Mouse (Mus musculus) kidney, embryonic 14.5 days (tissue): ENCODE data around the gene Snx11. TPM values are rescaled to one million over a fixed set of nuclear protein-coding genes. Genes with fewer than 3 reads are reported as not detected.

Experiments used
- ATAC-seq: fragments of 200-750 bp; cut with Nextera tagmentation; 2 replicates; pipeline ENCODE4 v1.8.0; 2017; ENCODE audit warnings: moderate number of reproducible peaks, mild to moderate bottlenecking, moderate TSS enrichment, moderate library complexity; ENCODE audit not compliant: low FRiP score, low TSS enrichment
- H3K27ac ChIP-seq: fragments of 300-500 bp; sonication (generic); 2 replicates; pipeline ENCODE4 v1.5.1; 2014; ENCODE audit warnings: low read depth, mild to moderate bottlenecking, low read length, moderate library complexity, mixed read lengths
- H3K27me3 ChIP-seq: fragments of 300-500 bp; sonication (generic); 2 replicates; pipeline ENCODE4 v1.6.1; 2014; ENCODE audit warnings: mild to moderate bottlenecking, low read length; ENCODE audit not compliant: control insufficient read depth, insufficient read depth
- H3K36me3 ChIP-seq: fragments of 300-500 bp; sonication (generic); 2 replicates; pipeline ENCODE4 v1.6.1; 2014; ENCODE audit warnings: low read length, mixed read lengths; ENCODE audit not compliant: control insufficient read depth, insufficient read depth
- H3K4me1 ChIP-seq: fragments of 300-500 bp; sonication (generic); 2 replicates; pipeline ENCODE4 v1.6.1; 2014; ENCODE audit warnings: low read length, mixed read lengths; ENCODE audit not compliant: control insufficient read depth, insufficient read depth
- H3K4me2 ChIP-seq: fragments of 300-500 bp; sonication (generic); replicated peaks from 2 replicates; pipeline ENCODE4 v1.6.1; 2014; ENCODE audit warnings: low read depth, mild to moderate bottlenecking, low read length
- H3K4me3 ChIP-seq: fragments of 300-500 bp; sonication (generic); 2 replicates; pipeline ENCODE4 v1.5.1; 2014; ENCODE audit warnings: mild to moderate bottlenecking, low read length
- H3K9ac ChIP-seq: fragments of 300-500 bp; sonication (generic); 2 replicates; pipeline ENCODE4 v1.6.1; 2014; ENCODE audit warnings: low read depth, mild to moderate bottlenecking, low read length, moderate library complexity
- H3K9me3 ChIP-seq: fragments of 300-500 bp; sonication (generic); 2 replicates; pipeline ENCODE4 v1.6.1; 2016; ENCODE audit warnings: low read length; ENCODE audit not compliant: control insufficient read depth
- WGBS: fragments of 180-500 bp; shearing (Covaris S2); extraction: QIAGEN DNeasy Blood & Tissue Kit; methylation state at CpG from one replicate; pipeline ENCODE4 v1.1.7; 2014; 5-methylcytosine and 5-hydroxymethylcytosine counted together
- polyA plus RNA-seq: library from polyadenylated mRNA; unstranded; fragments of >200 nt; fragmentation: Nextera tagmentation; extraction: Ambion mirVana; gene quantifications from 2 replicates; pipeline ENCODE4 v1.2.1, GENCODE M21; 2014

Snx11 gene
- polyA plus RNA-seq, 1 experiment from 2014 or later = 10.2 TPM

DNA sequence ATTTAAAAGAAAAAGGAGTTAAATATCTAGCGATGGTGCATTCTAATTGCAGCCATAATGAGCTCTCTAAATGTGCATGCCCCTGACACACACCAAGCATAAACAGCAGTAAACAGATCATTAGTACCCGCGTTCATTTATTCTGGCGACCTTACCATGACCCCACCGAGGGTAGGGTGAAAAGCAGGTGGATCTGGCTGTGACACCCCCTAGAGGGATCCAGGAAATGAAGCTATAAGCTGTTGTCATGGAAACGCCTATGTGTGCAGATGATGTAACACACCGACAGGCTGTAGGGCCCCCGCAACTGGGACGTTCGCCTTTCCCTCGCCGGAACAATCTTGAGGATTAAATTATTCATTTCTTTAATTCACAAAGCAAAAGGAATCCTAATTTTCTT, 35.4 kb downstream of the Snx11 start:
- Histone ChIP-seq H3K36me3 (no peaks in the 10 kb centered on the region), H3K4me2 (0 out of 2 replicates have a peak overlapping the region, but pooled peaks have one; percentile 8), H3K4me1 (0 out of 2 replicates have a peak, but pooled peaks cover 8% of the 10 kb centered on the region), H3K9me3 (no peaks in the 10 kb centered on the region), H3K9ac (no peak overlapping the region), H3K27me3 (no peaks in the 10 kb centered on the region; the same call in 1 of the 2 replicates), H3K4me3 (no peak overlapping the region), H3K27ac (peak overlapping the region; percentile 78; the same call in 1 of the 2 replicates)
- ATAC-seq = no peak
- WGBS = 29% methylated on average over 12 of the region's 12 CpGs

DNA sequence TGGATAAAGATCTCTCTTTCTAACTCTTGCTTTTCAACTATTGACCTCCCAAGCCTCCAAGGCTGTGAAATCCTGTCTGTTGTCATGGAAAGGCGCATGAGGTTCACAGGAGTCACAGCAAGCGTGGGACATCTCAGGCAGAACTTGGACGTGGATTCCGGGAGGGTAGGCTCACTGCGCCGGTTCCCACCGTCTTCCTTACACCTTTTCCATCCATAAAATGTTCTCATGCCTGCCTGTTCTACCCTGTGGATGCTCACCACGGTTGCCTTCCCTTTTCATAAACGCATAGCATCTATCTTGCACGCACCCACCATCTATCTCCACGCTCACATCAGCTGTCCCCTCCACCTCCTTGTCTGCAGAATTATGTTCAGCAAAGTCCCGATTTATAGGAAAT, 36.6 kb downstream of the Snx11 start:
- no peak overlapping the region for H3K4me3 ChIP-seq
- no peak for ATAC-seq
- H3K27ac ChIP-seq = 0 out of 2 replicates have a peak overlapping the region, but pooled peaks have one; percentile 25
- no peak overlapping the region for H3K4me2 ChIP-seq
- no peaks in the 10 kb centered on the region for H3K36me3 ChIP-seq
- no peaks in the 10 kb centered on the region; the same call in 1 of the 2 replicates for H3K27me3 ChIP-seq
- no peak overlapping the region for H3K9ac ChIP-seq
- H3K9me3 ChIP-seq = no peaks in the 10 kb centered on the region
- WGBS = 55% methylated on average over 12 of the region's 12 CpGs
- peaks cover 14% of the 10 kb centered on the region; the same call in 1 of the 2 replicates for H3K4me1 ChIP-seq

DNA sequence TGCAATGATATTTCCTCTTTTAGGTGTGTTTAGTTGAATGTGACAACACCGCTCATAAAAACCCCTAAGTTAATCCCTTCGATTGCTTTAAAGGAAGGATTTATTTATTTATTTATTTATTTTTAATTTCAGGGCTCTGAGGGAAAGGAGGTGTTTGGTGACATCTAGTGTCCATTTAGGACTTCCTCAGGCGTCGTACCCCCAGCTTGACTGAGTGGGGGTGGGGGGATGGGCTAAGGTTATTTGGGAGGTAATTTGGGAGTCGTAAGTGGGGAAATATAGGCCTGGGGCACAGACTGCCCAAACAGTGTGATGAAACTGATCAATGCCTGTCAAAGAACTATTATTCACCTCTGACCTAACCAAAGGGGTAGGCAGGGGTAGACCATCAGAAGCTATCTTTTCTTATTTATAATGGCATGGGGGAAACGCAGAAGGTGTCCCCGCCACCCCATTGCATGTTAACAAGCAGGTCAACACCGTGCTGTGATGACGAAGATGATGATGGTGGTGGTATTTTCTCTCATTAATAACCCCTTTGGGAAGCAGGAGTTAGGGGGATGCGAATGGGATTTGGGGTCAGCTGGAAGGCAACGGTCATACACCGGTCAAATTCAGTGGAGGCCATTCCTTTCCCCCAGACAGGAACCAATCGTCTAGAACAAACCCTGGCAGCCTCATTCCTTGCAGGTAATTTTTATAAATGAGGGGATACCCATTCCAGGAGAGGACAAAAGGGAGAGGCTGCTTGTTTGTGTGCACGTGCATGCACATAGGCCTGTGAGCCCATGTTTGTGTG, 39.5 kb downstream of the Snx11 start:
- Histone ChIP-seq H3K27me3 (no peaks in the 10 kb centered on the region; the same call in 1 of the 2 replicates), H3K4me3 (no peak overlapping the region), H3K9ac (no peak overlapping the region), H3K27ac (peak overlapping the region; percentile 67; the same call in 1 of the 2 replicates), H3K9me3 (no peaks in the 10 kb centered on the region), H3K4me1 (peaks cover 23% of the 10 kb centered on the region; the same call in 1 of the 2 replicates), H3K36me3 (no peaks in the 10 kb centered on the region), H3K4me2 (no peak overlapping the region)
- no peak for ATAC-seq
- WGBS = 56% methylated on average over 14 of the region's 14 CpGs

DNA sequence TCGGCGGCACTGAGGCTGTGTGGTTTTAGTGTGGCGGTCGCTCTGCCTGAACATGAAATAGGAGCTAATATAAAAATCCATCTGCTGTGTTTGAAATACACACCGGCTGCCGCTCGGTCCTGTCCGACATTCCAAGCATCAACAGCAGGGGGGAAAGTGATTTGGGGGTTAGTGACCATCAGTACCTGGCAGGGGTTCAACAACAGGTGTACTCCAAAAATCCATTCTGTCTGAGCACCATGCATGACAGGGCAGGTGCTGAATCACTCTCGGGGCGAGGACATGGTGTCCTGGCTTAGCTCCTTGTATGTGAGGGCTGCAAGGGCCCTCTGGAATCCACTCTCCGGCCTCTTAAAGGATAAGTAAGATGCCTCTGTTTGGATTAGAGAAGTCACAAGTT, 41.0 kb downstream of the Snx11 start:
- WGBS = 12% methylated on average over 11 of the region's 11 CpGs

DNA sequence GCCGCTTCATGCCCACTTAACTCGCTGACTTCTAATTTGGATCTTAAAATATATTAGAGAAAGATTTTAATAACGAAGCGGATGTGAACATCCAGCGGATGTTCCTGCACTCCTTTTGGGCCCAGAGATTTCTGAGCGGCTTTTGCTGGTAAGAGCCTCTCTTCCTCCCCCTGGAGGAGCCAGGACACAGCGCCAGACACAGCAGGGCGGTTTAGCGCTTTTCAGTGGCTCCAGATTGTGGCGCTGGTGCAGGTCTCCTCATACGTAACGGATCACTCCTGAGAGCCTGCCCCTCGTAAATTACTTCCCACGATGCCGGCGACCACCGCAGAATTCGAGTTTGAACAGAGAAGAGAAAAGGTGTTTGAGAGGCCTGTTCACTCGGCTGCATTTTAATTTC, 41.5 kb downstream of the Snx11 start:
- Histone ChIP-seq H3K36me3 (no peaks in the 10 kb centered on the region), H3K9me3 (no peaks in the 10 kb centered on the region), H3K27ac (peak overlapping the region; percentile 51; the same call in 1 of the 2 replicates), H3K4me1 (peaks cover 28% of the 10 kb centered on the region), H3K4me3 (peak overlapping the region; percentile 19), H3K27me3 (no peaks in the 10 kb centered on the region), H3K9ac (peak overlapping the region; percentile 40; the same call in 1 of the 2 replicates), H3K4me2 (peak overlapping the region; percentile 45)
- 2% methylated on average over 19 of the region's 19 CpGs for WGBS
- peak; percentile 79 for ATAC-seq

More for the DNA sequence above, 41.0 kb downstream of the Snx11 start:
- ATAC-seq = no peak
- H3K4me2 ChIP-seq = peak overlapping the region; percentile 45
- no peaks in the 10 kb centered on the region for H3K36me3 ChIP-seq
- H3K27me3 ChIP-seq = no peaks in the 10 kb centered on the region
- peaks cover 25% of the 10 kb centered on the region; the same call in 1 of the 2 replicates for H3K4me1 ChIP-seq
- H3K9me3 ChIP-seq = no peaks in the 10 kb centered on the region
- H3K27ac ChIP-seq = peak overlapping the region; percentile 51; the same call in 1 of the 2 replicates
- peak overlapping the region; percentile 13; the same call in 1 of the 2 replicates for H3K9ac ChIP-seq
- peak overlapping the region; percentile 19 for H3K4me3 ChIP-seq

DNA sequence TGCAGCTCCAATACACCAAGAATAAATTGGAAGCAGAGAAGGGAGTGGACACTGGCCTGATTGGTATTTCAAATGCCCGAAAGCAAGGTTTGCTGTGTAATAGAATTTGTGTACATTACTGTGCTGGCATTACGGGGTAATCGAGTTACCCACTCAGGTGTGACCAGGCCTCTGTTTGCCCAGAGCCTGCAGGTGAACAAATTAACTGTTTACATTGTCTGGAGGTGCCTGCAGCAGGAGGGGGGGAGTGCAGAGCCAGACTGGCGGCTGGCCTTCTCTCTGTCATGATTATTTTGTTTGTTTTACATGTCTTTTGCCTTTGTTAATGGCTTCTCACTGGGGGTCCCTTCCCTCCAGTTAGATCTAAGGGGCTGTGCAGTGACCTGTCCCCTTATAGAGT, 44.7 kb downstream of the Snx11 start:
- Histone ChIP-seq H3K9me3 (no peaks in the 10 kb centered on the region), H3K4me1 (peaks cover 46% of the 10 kb centered on the region), H3K27me3 (no peaks in the 10 kb centered on the region), H3K9ac (no peak overlapping the region), H3K36me3 (no peaks in the 10 kb centered on the region), H3K4me3 (no peak overlapping the region), H3K4me2 (no peak overlapping the region), H3K27ac (peak overlapping the region; percentile 25; the same call in 1 of the 2 replicates)
- peak; percentile 50; the same call in 1 of the 2 replicates for ATAC-seq
- WGBS = 18% methylated on average over 4 of the region's 4 CpGs

DNA sequence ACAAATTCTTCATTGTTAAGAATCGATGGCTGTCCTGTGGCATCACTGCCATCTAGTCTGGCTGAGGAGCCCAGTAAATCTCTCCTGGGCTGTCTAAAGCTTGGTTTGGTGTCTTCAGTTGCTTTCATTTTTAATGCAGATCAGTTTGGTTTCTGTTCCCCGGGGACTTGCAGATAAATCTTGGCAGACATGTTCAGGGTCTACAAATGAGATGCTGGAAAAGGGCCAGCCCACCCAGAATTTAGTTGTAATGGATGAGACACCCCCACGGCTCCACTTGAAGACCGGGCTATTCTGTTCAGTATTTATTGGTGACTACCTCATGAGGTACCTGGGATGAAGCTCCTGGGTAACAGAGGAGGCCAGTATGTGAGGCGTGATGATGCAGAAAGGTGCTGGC, 47.0 kb downstream of the Snx11 start:
- 0 out of 2 replicates have a peak overlapping the region, but pooled peaks have one; percentile 0 for H3K4me3 ChIP-seq
- H3K4me2 ChIP-seq = peak overlapping the region; percentile 19
- H3K36me3 ChIP-seq = no peaks in the 10 kb centered on the region
- H3K27ac ChIP-seq = peak overlapping the region; percentile 20
- no peaks in the 10 kb centered on the region for H3K9me3 ChIP-seq
- no peak for ATAC-seq
- no peaks in the 10 kb centered on the region for H3K27me3 ChIP-seq
- H3K9ac ChIP-seq = no peak overlapping the region; the same call in 1 of the 2 replicates
- peaks cover 39% of the 10 kb centered on the region for H3K4me1 ChIP-seq
- 27% methylated on average over 5 of the region's 5 CpGs for WGBS

DNA sequence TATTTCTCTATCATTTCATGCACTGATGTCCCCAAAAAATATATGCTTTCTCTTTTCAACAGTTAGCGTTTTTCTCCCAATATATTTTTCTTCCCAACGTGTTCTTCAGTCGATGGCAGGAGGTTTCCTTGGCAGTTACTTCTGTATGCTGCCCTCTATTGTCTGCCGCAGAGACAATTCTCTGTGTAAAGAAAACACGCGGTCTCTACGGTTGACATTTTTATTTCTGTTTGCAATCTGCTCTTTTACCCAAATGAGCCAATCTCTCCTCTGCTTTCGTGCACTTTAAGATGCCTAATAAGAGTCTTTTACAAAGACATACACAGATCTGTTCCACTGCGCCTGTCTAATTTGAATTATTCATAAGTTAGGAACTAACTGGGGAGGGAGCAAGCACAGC, 47.9 kb downstream of the Snx11 start:
- H3K36me3 ChIP-seq = no peaks in the 10 kb centered on the region
- H3K9ac ChIP-seq = no peak overlapping the region
- ATAC-seq = no peak
- no peaks in the 10 kb centered on the region for H3K27me3 ChIP-seq
- H3K4me2 ChIP-seq = peak overlapping the region; percentile 10; the same call in 1 of the 2 replicates
- WGBS = 28% methylated on average over 9 of the region's 9 CpGs
- H3K4me1 ChIP-seq = peaks cover 38% of the 10 kb centered on the region
- H3K27ac ChIP-seq = 0 out of 2 replicates have a peak overlapping the region, but pooled peaks have one; percentile 19
- no peaks in the 10 kb centered on the region for H3K9me3 ChIP-seq
- no peak overlapping the region for H3K4me3 ChIP-seq

DNA sequence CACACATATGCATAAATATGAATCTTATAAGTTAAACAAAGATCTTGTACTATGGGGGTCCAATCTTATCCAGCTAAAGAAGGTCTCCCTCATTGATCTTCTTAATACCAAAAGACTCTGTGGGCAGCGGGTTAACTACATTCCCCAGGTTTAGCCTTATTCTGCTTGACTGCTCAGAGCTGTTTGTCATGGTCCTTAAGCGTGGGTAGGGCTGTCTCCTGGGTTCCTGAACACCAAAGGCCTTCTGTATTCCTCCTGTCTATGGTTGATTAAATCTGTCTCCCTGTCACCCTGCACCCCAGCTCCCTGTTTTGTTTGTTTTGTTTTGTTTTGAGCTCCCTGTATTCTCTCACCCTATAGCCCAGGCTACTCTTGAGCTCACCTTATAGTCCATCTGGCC, 48.8 kb downstream of the Snx11 start:
- WGBS = 40% methylated on average over 2 of the region's 2 CpGs
- H3K27ac ChIP-seq = 0 out of 2 replicates have a peak overlapping the region, but pooled peaks have one; percentile 19

More for the DNA sequence above, 48.8 kb downstream of the Snx11 start:
- no peaks in the 10 kb centered on the region for H3K27me3 ChIP-seq
- H3K4me1 ChIP-seq = peaks cover 33% of the 10 kb centered on the region
- no peaks in the 10 kb centered on the region for H3K36me3 ChIP-seq
- no peak for ATAC-seq
- H3K9ac ChIP-seq = no peak overlapping the region
- no peak overlapping the region for H3K4me3 ChIP-seq
- H3K4me2 ChIP-seq = no peak overlapping the region
- H3K9me3 ChIP-seq = no peaks in the 10 kb centered on the region
